Mouse (Mus musculus): Measurements from ENCODE around the gene Arnt2. TPM values are rescaled to one million over a fixed set of nuclear protein-coding genes. Genes with fewer than 3 reads are reported as not detected.

Gene Arnt2
- polyA plus RNA-seq (2012; rRNA removed), result 60.0 and 73.6 TPM in 2 replicates

DNA sequence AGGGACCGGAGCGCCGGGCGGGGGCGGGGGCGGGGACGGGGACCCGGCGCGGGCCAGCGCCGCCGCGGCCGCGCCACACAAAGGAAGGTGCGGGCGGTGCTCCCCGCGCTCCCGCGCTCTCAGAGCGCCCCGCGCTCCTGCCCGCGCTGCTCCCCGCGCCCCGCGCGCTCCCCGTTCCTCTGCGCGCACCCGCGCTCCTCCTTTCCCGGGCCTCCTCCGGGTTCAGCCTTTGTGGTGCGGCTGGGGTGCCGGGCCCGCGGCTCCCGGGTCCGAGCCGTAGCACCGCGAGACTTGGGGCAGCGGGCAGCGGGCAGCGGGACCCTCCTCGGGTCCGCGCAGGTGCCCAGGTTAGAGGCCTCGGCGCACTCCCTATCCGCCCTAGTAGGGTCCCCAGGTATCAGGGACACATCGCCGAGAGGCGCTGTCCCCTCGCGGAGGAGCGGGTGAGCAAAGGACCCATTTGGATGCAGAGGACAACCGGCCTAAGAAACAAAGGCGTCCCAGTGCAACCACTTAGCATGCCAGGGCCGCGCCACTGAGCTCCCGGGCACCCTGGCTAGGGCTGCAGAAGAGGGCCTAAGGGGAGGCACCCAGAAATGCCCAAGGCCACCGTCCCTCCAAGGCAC lies at the start of gene Arnt2:
Arnt2 (minus strand) TSS at position 281 of the 626 bp plus-strand sequence.

Other genes starting within 250 kb of the Arnt2 start
- 0.18 and 0.26 TPM in 2 replicates for gene Gm2115, start 118.8 kb upstream of the Arnt2 start, polyA plus RNA-seq (2012; rRNA removed)
- gene Fah, start 196.5 kb upstream of the Arnt2 start, polyA plus RNA-seq (2012; rRNA removed), result 5.5 and 5.6 TPM in 2 replicates

Measured in central nervous system, embryonic 11.5 days (tissue).